Mouse (Mus musculus) lung, postnatal 36 days (tissue): Measurements from ENCODE around the gene Agap2.

ENCODE experiments used
- DNase-seq: peaks from one replicate; pipeline ENCODE4 v3.0.0; 2022; ENCODE audit warnings: mixed read lengths

The Agap2 gene

GRCm38 (mm10) chr10:127138328-127139141 lies 63.5 kb downstream of the Agap2 start:
- DNase-seq, result peak; percentile 45

- DNase-seq, result no peak
Measured at GRCm38 (mm10) chr10:127140971-127141370, 65.9 kb downstream of the Agap2 start.

GRCm38 (mm10) chr10:127141500-127141899 lies 66.4 kb downstream of the Agap2 start:
- DNase-seq, result no peak
